Mouse (Mus musculus): ENCODE measurements at regions not wholly inside any gene's neighbourhood (a gene's known extent, or its start where the extent isn't known, plus 50 kb on each side); places are given as distances from the start of the nearest gene placed in this dataset.

- Histone ChIP-seq H3K9ac (no peak overlapping the region), H3K9me3 (no peaks in the 10 kb centered on the region), H3K36me3 (no peaks in the 10 kb centered on the region), H3K27me3 (no peaks in the 10 kb centered on the region), H3K4me1 (peaks cover 11% of the 10 kb centered on the region), H3K4me3 (no peak overlapping the region), H3K27ac (peak overlapping the region; percentile 71), H3K4me2 (no peak overlapping the region)
- WGBS = 50% methylated on average over 12 of the region's 12 CpGs
- no peak for ATAC-seq (ENCODE audit: insufficient number of reproducible peaks, low FRiP score, low TSS enrichment, low read depth)
These were observed 164.4 kb upstream of the Irf2bp2 start for GRCm38 (mm10) chr8:126757951-126758757.

GRCm38 (mm10) chr8:126756300-126757097 is 162.7 kb upstream of the Irf2bp2 start:
- Histone ChIP-seq H3K27ac (no peak overlapping the region), H3K4me1 (peaks cover 24% of the 10 kb centered on the region), H3K4me3 (no peak overlapping the region), H3K27me3 (no peaks in the 10 kb centered on the region), H3K36me3 (no peaks in the 10 kb centered on the region), H3K4me2 (no peak overlapping the region), H3K9ac (no peak overlapping the region), H3K9me3 (no peaks in the 10 kb centered on the region)
- WGBS = 75% methylated on average over 8 of the region's 8 CpGs
- no peak for ATAC-seq (ENCODE audit: insufficient number of reproducible peaks, low FRiP score, low TSS enrichment, low read depth)

- Histone ChIP-seq H3K4me2 (no peak overlapping the region), H3K27me3 (no peaks in the 10 kb centered on the region), H3K36me3 (no peaks in the 10 kb centered on the region), H3K9ac (no peak overlapping the region), H3K4me3 (no peak overlapping the region), H3K27ac (no peak overlapping the region), H3K9me3 (no peaks in the 10 kb centered on the region), H3K4me1 (peaks cover 27% of the 10 kb centered on the region)
- ATAC-seq (ENCODE audit: insufficient number of reproducible peaks, low FRiP score, low TSS enrichment, low read depth) = no peak
- WGBS = 87% methylated on average over 5 of the region's 5 CpGs
These were observed 161.9 kb upstream of the Irf2bp2 start for GRCm38 (mm10) chr8:126755669-126756068.

- Histone ChIP-seq H3K9ac (no peak overlapping the region), H3K36me3 (no peaks in the 10 kb centered on the region), H3K4me3 (no peak overlapping the region), H3K9me3 (no peaks in the 10 kb centered on the region), H3K4me2 (no peak overlapping the region), H3K4me1 (peaks cover 27% of the 10 kb centered on the region), H3K27ac (no peak overlapping the region), H3K27me3 (no peaks in the 10 kb centered on the region)
- WGBS = 85% methylated on average over 8 of the region's 8 CpGs
- no peak for ATAC-seq (ENCODE audit: insufficient number of reproducible peaks, low FRiP score, low TSS enrichment, low read depth)
These were observed 160.6 kb upstream of the Irf2bp2 start for GRCm38 (mm10) chr8:126754361-126754809.

- H3K9me3 ChIP-seq = no peaks in the 10 kb centered on the region
- no peak for ATAC-seq (ENCODE audit: insufficient number of reproducible peaks, low FRiP score, low TSS enrichment, low read depth)
- no peak overlapping the region for H3K4me3 ChIP-seq
- no peak overlapping the region for H3K4me2 ChIP-seq
- no peaks in the 10 kb centered on the region for H3K36me3 ChIP-seq
- WGBS = 63% methylated on average over 4 of the region's 4 CpGs
- H3K27me3 ChIP-seq = no peaks in the 10 kb centered on the region
- peaks cover 23% of the 10 kb centered on the region for H3K4me1 ChIP-seq
- H3K9ac ChIP-seq = no peak overlapping the region
- H3K27ac ChIP-seq = peak overlapping the region; percentile 5; the same call in 1 of the 2 replicates
These were observed 159.5 kb upstream of the Irf2bp2 start for GRCm38 (mm10) chr8:126753059-126753855.

- H3K4me3 ChIP-seq = no peak overlapping the region
- peak overlapping the region; percentile 85 for H3K27ac ChIP-seq
- H3K4me2 ChIP-seq = no peak overlapping the region
- no peaks in the 10 kb centered on the region for H3K9me3 ChIP-seq
- ATAC-seq (ENCODE audit: insufficient number of reproducible peaks, low FRiP score, low TSS enrichment, low read depth) = no peak
- H3K4me1 ChIP-seq = peaks cover 21% of the 10 kb centered on the region
- H3K9ac ChIP-seq = no peak overlapping the region
- no peaks in the 10 kb centered on the region for H3K27me3 ChIP-seq
- WGBS = 37% methylated on average over 6 of the region's 6 CpGs
- H3K36me3 ChIP-seq = no peaks in the 10 kb centered on the region
These were observed 157.8 kb upstream of the Irf2bp2 start for GRCm38 (mm10) chr8:126751416-126752140.

- 39% methylated on average over 18 of the region's 18 CpGs for whole genome bisulfite sequencing
- Histone ChIP-seq H3K4me2 (no peak overlapping the region), H3K36me3 (no peaks in the 10 kb centered on the region), H3K27me3 (no peaks in the 10 kb centered on the region), H3K4me1 (peaks cover 16% of the 10 kb centered on the region), H3K9ac (no peak overlapping the region), H3K4me3 (no peak overlapping the region), H3K9me3 (no peaks in the 10 kb centered on the region), H3K27ac (peak overlapping the region; percentile 57; the same call in 1 of the 2 replicates)
- no peak for ATAC-seq (ENCODE audit: insufficient number of reproducible peaks, low FRiP score, low TSS enrichment, low read depth)
These were observed 152.4 kb upstream of the Irf2bp2 start for GRCm38 (mm10) chr8:126745992-126746775.

- no peak overlapping the region for H3K4me3 ChIP-seq
- no peaks in the 10 kb centered on the region for H3K27me3 ChIP-seq
- peaks cover 16% of the 10 kb centered on the region for H3K4me1 ChIP-seq
- H3K9me3 ChIP-seq = no peaks in the 10 kb centered on the region
- no peak for ATAC-seq (ENCODE audit: insufficient number of reproducible peaks, low FRiP score, low TSS enrichment, low read depth)
- no peaks in the 10 kb centered on the region for H3K36me3 ChIP-seq
- no peak overlapping the region for H3K9ac ChIP-seq
- 45% methylated on average over 10 of the region's 10 CpGs for WGBS
- no peak overlapping the region for H3K4me2 ChIP-seq
- H3K27ac ChIP-seq = no peak overlapping the region
These were observed 151.1 kb upstream of the Irf2bp2 start for GRCm38 (mm10) chr8:126744747-126745382.

GRCm38 (mm10) chr8:126743296-126743695 is 149.5 kb upstream of the Irf2bp2 start:
- Histone ChIP-seq H3K36me3 (no peaks in the 10 kb centered on the region), H3K9me3 (no peaks in the 10 kb centered on the region), H3K27me3 (no peaks in the 10 kb centered on the region), H3K4me3 (no peak overlapping the region), H3K4me1 (peaks cover 16% of the 10 kb centered on the region), H3K27ac (no peak overlapping the region), H3K4me2 (no peak overlapping the region), H3K9ac (no peak overlapping the region)
- ATAC-seq (ENCODE audit: insufficient number of reproducible peaks, low FRiP score, low TSS enrichment, low read depth) = no peak
- WGBS = 67% methylated on average over 9 of the region's 9 CpGs

GRCm38 (mm10) chr8:126742081-126742480 is 148.3 kb upstream of the Irf2bp2 start:
- H3K36me3 ChIP-seq = no peaks in the 10 kb centered on the region
- H3K4me2 ChIP-seq = no peak overlapping the region
- 68% methylated on average over 3 of the region's 3 CpGs for WGBS
- no peak overlapping the region for H3K4me3 ChIP-seq
- no peaks in the 10 kb centered on the region for H3K9me3 ChIP-seq
- no peak overlapping the region for H3K27ac ChIP-seq
- no peak for ATAC-seq (ENCODE audit: insufficient number of reproducible peaks, low FRiP score, low TSS enrichment, low read depth)
- H3K27me3 ChIP-seq = no peaks in the 10 kb centered on the region
- peaks cover 18% of the 10 kb centered on the region; the same call in 1 of the 2 replicates for H3K4me1 ChIP-seq
- no peak overlapping the region for H3K9ac ChIP-seq
